Mouse (Mus musculus) limb, embryonic 11.5 days (tissue): ENCODE measurements around the gene Helb. TPM values are rescaled to one million over a fixed set of nuclear protein-coding genes. Genes with fewer than 3 reads are reported as not detected.

Experiments used
- ATAC-seq: fragments of 200-750 bp; cut with Nextera tagmentation; 2 replicates; pipeline ENCODE4 v1.8.0; 2017; ENCODE audit warnings: low read depth; ENCODE audit not compliant: insufficient number of reproducible peaks, low FRiP score, low TSS enrichment
- DNase-seq: peaks from one replicate; pipeline ENCODE4 v3.0.0-alpha.2; 2015; ENCODE audit warnings: low spot score
- H3K27ac ChIP-seq: fragments of 300-500 bp; sonication (generic); replicated peaks from 2 replicates; pipeline ENCODE4 v1.5.1; 2014; ENCODE audit warnings: low read depth, mild to moderate bottlenecking, low read length
- H3K27me3 ChIP-seq: fragments of 300-500 bp; sonication (generic); 2 replicates; pipeline ENCODE4 v1.6.1; 2014; ENCODE audit warnings: mild to moderate bottlenecking, low read length, mixed read lengths; ENCODE audit not compliant: control insufficient read depth, insufficient read depth
- H3K36me3 ChIP-seq: fragments of 300-500 bp; sonication (generic); 2 replicates; pipeline ENCODE4 v1.6.1; 2014; ENCODE audit warnings: mild to moderate bottlenecking, low read length, moderate library complexity, mixed read lengths; ENCODE audit not compliant: control insufficient read depth, insufficient read depth
- H3K4me1 ChIP-seq: fragments of 300-500 bp; sonication (generic); 2 replicates; pipeline ENCODE4 v1.6.1; 2014; ENCODE audit warnings: low read length, mixed read lengths; ENCODE audit not compliant: control insufficient read depth, insufficient read depth
- H3K4me2 ChIP-seq: fragments of 300-500 bp; sonication (generic); 2 replicates; pipeline ENCODE4 v1.6.1; 2014; ENCODE audit warnings: low read depth, mild to moderate bottlenecking, moderate library complexity; ENCODE audit not compliant: severe bottlenecking
- H3K4me3 ChIP-seq: fragments of 300-500 bp; sonication (generic); 2 replicates; pipeline ENCODE4 v1.5.1; 2014; ENCODE audit warnings: low read depth, low read length
- H3K9ac ChIP-seq: fragments of 300-500 bp; sonication (generic); 2 replicates; pipeline ENCODE4 v1.6.1; 2014; ENCODE audit warnings: mild to moderate bottlenecking, low read length
- H3K9me3 ChIP-seq: fragments of 300-500 bp; sonication (generic); 2 replicates; pipeline ENCODE4 v1.6.1; 2016; ENCODE audit warnings: low read length; ENCODE audit not compliant: control insufficient read depth
- WGBS: fragments of 180-500 bp; shearing (Covaris S2); extraction: QIAGEN DNeasy Blood & Tissue Kit; methylation state at CpG from one replicate; pipeline ENCODE4 v1.1.7; 2014; 5-methylcytosine and 5-hydroxymethylcytosine counted together
- polyA plus RNA-seq: library from polyadenylated mRNA; unstranded; fragments of >200 nt; fragmentation: Nextera tagmentation; extraction: Ambion mirVana; gene quantifications from 2 replicates; pipeline ENCODE4 v1.2.1, GENCODE M21; 2014

Helb gene
- polyA plus RNA-seq, 1 experiment from 2014 or later: 5.5 TPM

- no peaks in the 10 kb centered on the region for H3K36me3 ChIP-seq
- DNase-seq (peak; percentile 75), ATAC-seq (no peak)
- no peak overlapping the region for H3K4me3 ChIP-seq
- H3K4me2 ChIP-seq: no peak overlapping the region
- WGBS: 21% methylated on average over 5 of the region's 5 CpGs
- H3K9ac ChIP-seq: no peak overlapping the region
- H3K9me3 ChIP-seq: no peaks in the 10 kb centered on the region
- no peak overlapping the region for H3K27ac ChIP-seq
- no peaks in the 10 kb centered on the region for H3K27me3 ChIP-seq
- no peaks in the 10 kb centered on the region for H3K4me1 ChIP-seq
Observed at GRCm38 (mm10) chr10:120064424-120064823, 48.4 kb downstream of the Helb start.

GRCm38 (mm10) chr10:120061238-120062130, 51.3 kb downstream of the Helb start:
- no peak overlapping the region for H3K27ac ChIP-seq
- H3K4me1 ChIP-seq: no peaks in the 10 kb centered on the region
- H3K4me3 ChIP-seq: no peak overlapping the region
- ATAC-seq (peak; percentile 51), DNase-seq (no peak)
- H3K9ac ChIP-seq: no peak overlapping the region
- H3K27me3 ChIP-seq: no peaks in the 10 kb centered on the region
- no peaks in the 10 kb centered on the region for H3K9me3 ChIP-seq
- no peaks in the 10 kb centered on the region for H3K36me3 ChIP-seq
- H3K4me2 ChIP-seq: no peak overlapping the region
- WGBS: 81% methylated on average over 24 of the region's 24 CpGs

GRCm38 (mm10) chr10:120060579-120061237, 52.1 kb downstream of the Helb start:
- no peak for DNase-seq
- Histone ChIP-seq H3K4me2 (no peak overlapping the region), H3K27ac (no peak overlapping the region), H3K4me3 (no peak overlapping the region), H3K4me1 (no peaks in the 10 kb centered on the region), H3K9me3 (no peaks in the 10 kb centered on the region), H3K36me3 (no peaks in the 10 kb centered on the region), H3K9ac (no peak overlapping the region), H3K27me3 (no peaks in the 10 kb centered on the region)
- 86% methylated on average over 10 of the region's 10 CpGs for WGBS
- no peak; the same call in 1 of the 2 replicates for ATAC-seq

GRCm38 (mm10) chr10:120044714-120045234, 68.0 kb downstream of the Helb start:
- DNase-seq (no peak), ATAC-seq (no peak)
- WGBS: 86% methylated on average over 2 of the region's 2 CpGs
- H3K27ac ChIP-seq: no peak overlapping the region
- H3K4me3 ChIP-seq: no peak overlapping the region
- no peaks in the 10 kb centered on the region for H3K27me3 ChIP-seq
- H3K4me1 ChIP-seq: no peaks in the 10 kb centered on the region
- H3K36me3 ChIP-seq: no peaks in the 10 kb centered on the region
- H3K4me2 ChIP-seq: no peak overlapping the region
- H3K9ac ChIP-seq: no peak overlapping the region
- no peaks in the 10 kb centered on the region for H3K9me3 ChIP-seq

GRCm38 (mm10) chr10:120044237-120044636, 68.5 kb downstream of the Helb start:
- no peaks in the 10 kb centered on the region for H3K36me3 ChIP-seq
- H3K27me3 ChIP-seq: no peaks in the 10 kb centered on the region
- H3K9me3 ChIP-seq: no peaks in the 10 kb centered on the region
- no peak for DNase-seq
- no peak for ATAC-seq
- H3K27ac ChIP-seq: no peak overlapping the region
- no peak overlapping the region for H3K9ac ChIP-seq
- H3K4me1 ChIP-seq: no peaks in the 10 kb centered on the region
- 93% methylated on average over 6 of the region's 6 CpGs for WGBS
- H3K4me3 ChIP-seq: no peak overlapping the region
- H3K4me2 ChIP-seq: no peak overlapping the region

GRCm38 (mm10) chr10:120038194-120038593, 74.6 kb downstream of the Helb start:
- 97% methylated on average over 5 of the region's 5 CpGs for WGBS
- no peak overlapping the region for H3K9ac ChIP-seq
- no peaks in the 10 kb centered on the region for H3K4me1 ChIP-seq
- H3K4me3 ChIP-seq: no peak overlapping the region
- DNase-seq: no peak
- no peak for ATAC-seq
- H3K4me2 ChIP-seq: no peak overlapping the region
- H3K27me3 ChIP-seq: no peaks in the 10 kb centered on the region
- no peaks in the 10 kb centered on the region for H3K9me3 ChIP-seq
- no peak overlapping the region for H3K27ac ChIP-seq
- H3K36me3 ChIP-seq: no peaks in the 10 kb centered on the region

GRCm38 (mm10) chr10:120035824-120036223, 77.0 kb downstream of the Helb start:
- no peak for ATAC-seq
- DNase-seq: no peak
- Histone ChIP-seq H3K4me2 (no peak overlapping the region), H3K4me3 (no peak overlapping the region), H3K36me3 (no peaks in the 10 kb centered on the region), H3K9me3 (no peaks in the 10 kb centered on the region), H3K9ac (no peak overlapping the region), H3K4me1 (no peaks in the 10 kb centered on the region), H3K27me3 (no peaks in the 10 kb centered on the region), H3K27ac (no peak overlapping the region)
- WGBS: 80% methylated on average over 6 of the region's 6 CpGs

- no peak overlapping the region for H3K27ac ChIP-seq
- H3K36me3 ChIP-seq: no peaks in the 10 kb centered on the region
- H3K4me2 ChIP-seq: no peak overlapping the region
- no peak overlapping the region for H3K9ac ChIP-seq
- H3K4me3 ChIP-seq: no peak overlapping the region
- ATAC-seq (no peak), DNase-seq (no peak)
- H3K4me1 ChIP-seq: no peaks in the 10 kb centered on the region
- H3K9me3 ChIP-seq: no peaks in the 10 kb centered on the region
- WGBS: 62% methylated on average over 15 of the region's 15 CpGs
- H3K27me3 ChIP-seq: no peaks in the 10 kb centered on the region
Observed at GRCm38 (mm10) chr10:120035211-120035733, 77.5 kb downstream of the Helb start.
